Mouse (Mus musculus): Measurements from ENCODE around the gene Gtpbp8.

Gtpbp8 gene

GRCm38 (mm10) chr16:44745866-44746562, at the start of gene Gtpbp8:
Gene Gtpbp8 (minus strand): TSS chr16:44746363.
- peak; percentile 73 for DNase-seq (ENCODE audit: low read depth, low spot score)

GRCm38 (mm10) chr16:44794416-44794815, 48.3 kb upstream of the Gtpbp8 start:
- no peak for DNase-seq (ENCODE audit: low read depth, low spot score)

- DNase-seq (ENCODE audit: low read depth, low spot score), result no peak
Measured at GRCm38 (mm10) chr16:44786934-44787333, 40.8 kb upstream of the Gtpbp8 start.

- no peak for DNase-seq (ENCODE audit: low read depth, low spot score)
Measured at GRCm38 (mm10) chr16:44780751-44781150, 34.6 kb upstream of the Gtpbp8 start.

GRCm38 (mm10) chr16:44779494-44779893, 33.3 kb upstream of the Gtpbp8 start:
- no peak for DNase-seq (ENCODE audit: low read depth, low spot score)

GRCm38 (mm10) chr16:44778538-44779147, 32.5 kb upstream of the Gtpbp8 start:
- no peak for DNase-seq (ENCODE audit: low read depth, low spot score)

- DNase-seq (ENCODE audit: low read depth, low spot score), result no peak
Measured at GRCm38 (mm10) chr16:44774201-44774600, 28.0 kb upstream of the Gtpbp8 start.

- no peak for DNase-seq (ENCODE audit: low read depth, low spot score)
Measured at GRCm38 (mm10) chr16:44773673-44774072, 27.5 kb upstream of the Gtpbp8 start.

- no peak for DNase-seq (ENCODE audit: low read depth, low spot score)
Measured at GRCm38 (mm10) chr16:44772577-44772976, 26.4 kb upstream of the Gtpbp8 start.

GRCm38 (mm10) chr16:44767967-44768366, 21.8 kb upstream of the Gtpbp8 start:
- DNase-seq (ENCODE audit: low read depth, low spot score), result no peak

- no peak for DNase-seq (ENCODE audit: low read depth, low spot score)
Measured at GRCm38 (mm10) chr16:44767506-44767905, 21.3 kb upstream of the Gtpbp8 start.

- DNase-seq (ENCODE audit: low read depth, low spot score), result no peak
Measured at GRCm38 (mm10) chr16:44766320-44766892, 20.2 kb upstream of the Gtpbp8 start.

- no peak for DNase-seq (ENCODE audit: low read depth, low spot score)
Measured at GRCm38 (mm10) chr16:44765555-44766319, 19.6 kb upstream of the Gtpbp8 start, which contains the start of gene Cd200r1. Gene Cd200r1 (plus strand): TSS chr16:44765736.

- DNase-seq (ENCODE audit: low read depth, low spot score), result no peak
Measured at GRCm38 (mm10) chr16:44761811-44762210, 15.6 kb upstream of the Gtpbp8 start.

GRCm38 (mm10) chr16:44757700-44758099, 11.5 kb upstream of the Gtpbp8 start:
- no peak for DNase-seq (ENCODE audit: low read depth, low spot score)

- DNase-seq (ENCODE audit: low read depth, low spot score), result no peak
Measured at GRCm38 (mm10) chr16:44748007-44748406, 1.8 kb upstream of the Gtpbp8 start.

GRCm38 (mm10) chr16:44745471-44745865, 695 bp downstream of the Gtpbp8 start:
- DNase-seq (ENCODE audit: low read depth, low spot score), result no peak

- DNase-seq (ENCODE audit: low read depth, low spot score), result no peak
Measured at GRCm38 (mm10) chr16:44742753-44743152, 3.4 kb downstream of the Gtpbp8 start.

GRCm38 (mm10) chr16:44736118-44736517, 10.0 kb downstream of the Gtpbp8 start:
- no peak for DNase-seq (ENCODE audit: low read depth, low spot score)

- DNase-seq (ENCODE audit: low read depth, low spot score), result no peak
Measured at GRCm38 (mm10) chr16:44735676-44736075, 10.5 kb downstream of the Gtpbp8 start.

GRCm38 (mm10) chr16:44734059-44734458, 12.1 kb downstream of the Gtpbp8 start:
- no peak for DNase-seq (ENCODE audit: low read depth, low spot score)

GRCm38 (mm10) chr16:44727525-44727924, 18.6 kb downstream of the Gtpbp8 start:
- DNase-seq (ENCODE audit: low read depth, low spot score), result no peak

Data from retina, postnatal 7 days (tissue).